Mouse (Mus musculus): ENCODE measurements at regions not wholly inside any gene's neighbourhood (a gene's known extent, or its start where the extent isn't known, plus 50 kb on each side); places are given as distances from the start of the nearest gene placed in this dataset.

- TF ChIP-seq CTCF (IDR thresholded peaks at IDR 0.05; ENCODE audit: borderline replicate concordance, extremely low read depth, insufficient read depth, insufficient read length) (no peak), POLR2A (IDR thresholded peaks at IDR 0.05; ENCODE audit: borderline replicate concordance, extremely low read depth, insufficient read depth, insufficient read length, poor library complexity, severe bottlenecking) (no peak)
These were observed 458.6 kb downstream of the Cd83 start for GRCm38 (mm10) chr13:44243211-44243610.

All from brain, embryonic 14.5 days (tissue).